Mouse (Mus musculus) testis, adult 2 months (tissue): Measurements from ENCODE around the gene Tcte1.

Experiments used
- CTCF ChIP-seq: fragments of 200-500 bp; IDR thresholded peaks from 2 replicates; pipeline ENCODE4 v1.5.1; 2012; ENCODE audit warnings: low read depth, mild to moderate bottlenecking, inconsistent platforms, low read length, moderate library complexity; ENCODE audit not compliant: control insufficient read depth, insufficient read depth, insufficient replicate concordance
- POLR2A ChIP-seq: fragments of 200-500 bp; IDR thresholded peaks from 2 replicates; pipeline ENCODE4 v1.6.1; 2012; ENCODE audit warnings: low read depth, mild to moderate bottlenecking, inconsistent platforms, low read length, moderate library complexity; ENCODE audit not compliant: control insufficient read depth

- TF ChIP-seq CTCF, result no peak
- no peak for TF ChIP-seq POLR2A
Observed at GRCm38 (mm10) chr17:45510871-45511270, 12.4 kb upstream of the Tcte1 start.
